Mouse (Mus musculus) kidney, embryonic 16.5 days (tissue): ENCODE measurements at regions not wholly inside any gene's neighbourhood (a gene's known extent, or its start where the extent isn't known, plus 50 kb on each side); places are given as distances from the start of the nearest gene placed in this dataset.

Source experiments
- ATAC-seq: fragments of 200-750 bp; cut with Nextera tagmentation; 2 replicates; pipeline ENCODE4 v1.8.0; 2017; ENCODE audit warnings: moderate TSS enrichment; ENCODE audit not compliant: low FRiP score, low TSS enrichment
- H3K27ac ChIP-seq: fragments of 300-500 bp; sonication (generic); 2 replicates; pipeline ENCODE4 v1.5.1; 2014; ENCODE audit warnings: low read length
- H3K27me3 ChIP-seq: fragments of 300-500 bp; sonication (generic); 2 replicates; pipeline ENCODE4 v1.6.1; 2014; ENCODE audit warnings: low read length, control low read depth, mixed read lengths; ENCODE audit not compliant: insufficient read depth
- H3K36me3 ChIP-seq: fragments of 300-500 bp; sonication (generic); 2 replicates; pipeline ENCODE4 v1.6.1; 2014; ENCODE audit warnings: low read length, control low read depth, mixed read lengths; ENCODE audit not compliant: insufficient read depth
- H3K4me1 ChIP-seq: fragments of 300-500 bp; sonication (generic); 2 replicates; pipeline ENCODE4 v1.6.1; 2014; ENCODE audit warnings: low read length, control low read depth, mixed read lengths; ENCODE audit not compliant: insufficient read depth
- H3K4me2 ChIP-seq: fragments of 300-500 bp; sonication (generic); replicated peaks from 2 replicates; pipeline ENCODE4 v1.6.1; 2014; ENCODE audit warnings: low read depth, low read length
- H3K4me3 ChIP-seq: fragments of 300-500 bp; sonication (generic); 2 replicates; pipeline ENCODE4 v1.5.1; 2014; ENCODE audit warnings: mild to moderate bottlenecking, low read length
- H3K9ac ChIP-seq: fragments of 300-500 bp; sonication (generic); replicated peaks from 2 replicates; pipeline ENCODE4 v1.6.1; 2014; ENCODE audit warnings: low read length
- H3K9me3 ChIP-seq: fragments of 300-500 bp; sonication (generic); 2 replicates; pipeline ENCODE4 v1.6.1; 2016; ENCODE audit warnings: low read length, control low read depth
- WGBS: fragments of 180-500 bp; shearing (Covaris S2); extraction: QIAGEN DNeasy Blood & Tissue Kit; methylation state at CpG from one replicate; pipeline ENCODE4 v1.1.7; 2014; 5-methylcytosine and 5-hydroxymethylcytosine counted together

DNA sequence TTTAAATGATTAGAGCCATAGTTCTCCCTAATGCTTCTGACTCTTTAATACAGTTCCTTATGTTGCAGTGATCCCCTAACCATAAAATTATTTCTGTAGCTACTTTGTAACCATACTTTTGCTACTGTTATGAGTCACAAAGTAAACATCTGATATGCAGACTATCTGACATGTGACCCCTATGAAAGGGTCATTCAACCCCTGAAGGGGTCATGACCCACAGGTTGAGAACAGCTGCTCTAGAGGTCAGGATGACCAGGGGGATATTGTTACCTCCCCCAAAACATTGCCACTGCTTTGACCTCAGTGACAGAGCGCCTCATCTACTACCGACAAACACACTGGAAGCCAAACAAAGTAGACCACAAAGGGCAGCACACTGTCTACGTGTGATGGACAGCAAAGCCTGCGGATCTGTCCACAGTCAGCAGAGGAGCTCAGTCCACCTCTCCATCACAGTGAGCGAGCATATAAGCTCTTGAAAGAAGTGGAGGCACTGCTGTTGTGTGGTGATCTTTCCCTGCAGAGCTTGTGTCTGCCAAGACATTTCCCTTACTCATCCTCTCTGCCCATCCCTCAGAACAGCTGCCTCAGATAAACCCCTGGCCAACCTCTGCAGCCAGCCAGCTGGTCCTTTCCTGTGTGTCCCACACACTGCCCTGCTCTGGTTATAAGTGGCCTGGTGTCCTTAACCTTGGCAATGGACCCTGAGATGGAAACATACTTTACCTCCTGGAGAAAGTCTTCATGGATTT lies 136.0 kb downstream of the Ets2 start:
- no peaks in the 10 kb centered on the region for H3K36me3 ChIP-seq
- peaks cover 23% of the 10 kb centered on the region for H3K4me1 ChIP-seq
- no peak overlapping the region for H3K9ac ChIP-seq
- 72% methylated on average over 5 of the region's 5 CpGs for WGBS
- no peak overlapping the region for H3K4me3 ChIP-seq
- H3K27me3 ChIP-seq = no peaks in the 10 kb centered on the region
- ATAC-seq = no peak
- H3K27ac ChIP-seq = no peak overlapping the region
- H3K4me2 ChIP-seq = no peak overlapping the region
- H3K9me3 ChIP-seq = no peaks in the 10 kb centered on the region

GRCm38 (mm10) chr16:95835941-95836340 lies 134.1 kb downstream of the Ets2 start:
- Histone ChIP-seq H3K27ac (no peak overlapping the region), H3K4me2 (no peak overlapping the region), H3K4me1 (peaks cover 42% of the 10 kb centered on the region), H3K9ac (no peak overlapping the region), H3K9me3 (no peaks in the 10 kb centered on the region), H3K4me3 (no peak overlapping the region), H3K27me3 (no peaks in the 10 kb centered on the region), H3K36me3 (no peaks in the 10 kb centered on the region)
- ATAC-seq = no peak
- 90% methylated on average over 1 of the region's 1 CpGs for WGBS

DNA sequence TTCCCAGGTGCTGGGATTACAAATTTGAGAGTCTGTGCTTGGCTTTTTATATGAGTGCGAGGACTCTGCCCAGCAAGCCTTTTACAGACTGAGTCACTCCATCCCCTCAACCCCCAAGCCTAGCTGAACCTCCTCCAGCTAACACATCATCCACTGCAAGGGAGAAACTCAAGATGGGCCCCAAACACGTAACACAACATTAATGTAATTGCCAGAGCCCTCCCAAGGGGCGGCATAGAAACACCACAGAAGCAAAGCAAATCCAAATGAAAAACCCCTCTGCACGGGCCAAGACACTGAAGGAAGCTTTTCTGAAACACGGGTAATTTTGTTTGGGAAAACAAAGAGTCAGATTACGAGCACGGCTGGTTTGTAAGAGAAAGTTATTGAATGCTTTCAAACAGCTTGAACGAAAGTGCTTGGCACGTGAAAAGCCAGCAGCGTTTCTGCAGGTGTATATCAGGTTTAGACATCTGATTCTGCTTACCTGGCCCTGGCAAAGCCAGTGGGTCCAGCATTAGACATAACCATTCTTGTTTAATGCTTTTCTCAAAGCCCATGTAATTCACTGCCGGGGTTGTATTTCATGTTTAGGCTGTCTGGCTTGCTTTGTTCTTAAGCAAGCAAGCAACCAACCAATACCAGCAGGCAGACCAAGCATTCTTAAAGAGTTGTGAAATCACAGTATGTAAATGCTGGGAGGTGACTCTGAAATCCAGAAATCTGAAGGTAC lies 132.8 kb downstream of the Ets2 start:
- Histone ChIP-seq H3K9me3 (no peaks in the 10 kb centered on the region), H3K4me3 (no peak overlapping the region), H3K27ac (peak overlapping the region; percentile 37), H3K27me3 (no peaks in the 10 kb centered on the region), H3K9ac (no peak overlapping the region), H3K4me1 (peaks cover 42% of the 10 kb centered on the region), H3K36me3 (no peaks in the 10 kb centered on the region), H3K4me2 (no peak overlapping the region)
- WGBS = 20% methylated on average over 11 of the region's 11 CpGs
- no peak for ATAC-seq

DNA sequence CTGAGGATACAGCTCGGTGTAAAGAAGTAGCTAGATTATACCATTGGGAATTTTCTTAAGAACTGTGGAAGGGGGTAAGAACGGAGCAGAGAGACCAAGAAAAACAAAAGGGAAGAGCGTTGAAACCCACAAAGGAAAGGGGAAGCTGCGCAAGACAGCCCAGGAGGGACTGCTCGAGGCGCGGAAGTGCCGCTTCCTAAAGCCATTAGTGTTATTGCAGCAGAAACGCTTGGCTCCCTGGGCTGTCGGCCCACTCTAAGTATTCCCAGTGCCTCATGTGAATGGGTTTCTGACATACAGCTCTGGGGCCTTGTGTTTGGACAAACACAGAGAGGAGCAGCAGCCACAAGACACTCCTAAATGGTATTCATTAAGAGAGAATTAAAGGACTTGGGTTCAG lies 131.6 kb downstream of the Ets2 start:
- Histone ChIP-seq H3K9ac (no peak overlapping the region), H3K4me2 (no peak overlapping the region), H3K36me3 (no peaks in the 10 kb centered on the region), H3K9me3 (no peaks in the 10 kb centered on the region), H3K4me3 (no peak overlapping the region), H3K4me1 (peaks cover 42% of the 10 kb centered on the region), H3K27me3 (no peaks in the 10 kb centered on the region), H3K27ac (peak overlapping the region; percentile 88)
- no peak for ATAC-seq
- WGBS = 41% methylated on average over 10 of the region's 10 CpGs

DNA sequence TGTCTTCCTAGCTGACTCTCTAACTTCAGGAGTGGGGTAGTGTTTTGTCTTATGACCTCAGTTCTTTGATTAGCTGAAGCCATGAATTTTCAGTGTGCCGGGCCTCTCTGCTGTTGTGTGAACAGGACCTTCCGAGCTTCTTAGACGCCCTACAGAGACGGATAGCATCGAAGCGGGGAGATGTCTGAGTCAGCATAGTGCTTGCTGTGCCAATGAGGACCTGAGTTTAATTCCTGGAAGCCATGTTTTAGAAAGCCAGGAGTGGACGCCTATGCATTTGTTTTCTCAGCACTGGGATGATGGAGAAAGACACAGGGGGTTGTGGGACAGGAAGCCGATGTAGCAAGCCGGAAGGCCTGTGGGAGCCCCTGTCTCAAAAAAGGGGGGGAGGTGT lies 130.5 kb downstream of the Ets2 start:
- H3K9ac ChIP-seq = no peak overlapping the region
- no peak for ATAC-seq
- no peak overlapping the region for H3K4me2 ChIP-seq
- no peaks in the 10 kb centered on the region for H3K9me3 ChIP-seq
- no peak overlapping the region for H3K4me3 ChIP-seq
- H3K27ac ChIP-seq = peak overlapping the region; percentile 88
- no peaks in the 10 kb centered on the region for H3K27me3 ChIP-seq
- no peaks in the 10 kb centered on the region for H3K36me3 ChIP-seq
- H3K4me1 ChIP-seq = peaks cover 42% of the 10 kb centered on the region
- 34% methylated on average over 9 of the region's 9 CpGs for WGBS

GRCm38 (mm10) chr16:95831566-95832345 lies 129.9 kb downstream of the Ets2 start:
- Histone ChIP-seq H3K9me3 (no peaks in the 10 kb centered on the region), H3K4me3 (no peak overlapping the region), H3K27ac (peak overlapping the region; percentile 88), H3K4me1 (peaks cover 42% of the 10 kb centered on the region), H3K27me3 (no peaks in the 10 kb centered on the region), H3K9ac (no peak overlapping the region), H3K4me2 (no peak overlapping the region), H3K36me3 (no peaks in the 10 kb centered on the region)
- ATAC-seq = peak; percentile 71
- WGBS = 14% methylated on average over 11 of the region's 11 CpGs

DNA sequence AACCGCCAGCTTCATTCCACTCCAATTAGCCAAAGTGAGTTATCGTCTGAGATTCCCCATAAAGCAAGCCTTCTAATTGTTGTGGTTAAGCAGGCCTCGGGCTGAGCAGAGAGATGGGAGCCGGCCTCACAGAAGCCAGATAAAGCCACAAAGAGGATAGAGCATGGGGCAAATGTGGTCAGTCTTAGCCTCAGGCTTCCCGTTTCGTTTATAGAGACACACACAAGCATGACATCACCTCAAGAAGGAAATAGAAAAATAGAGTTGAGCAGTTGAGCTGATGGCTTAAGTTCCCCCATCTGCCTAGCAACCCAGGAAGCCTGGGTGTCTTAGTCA lies 125.5 kb downstream of the Ets2 start:
- H3K4me3 ChIP-seq = no peak overlapping the region

GRCm38 (mm10) chr16:95826681-95827401 lies 125.0 kb downstream of the Ets2 start:
- H3K4me1 ChIP-seq = peaks cover 42% of the 10 kb centered on the region
- 46% methylated on average over 5 of the region's 5 CpGs for WGBS
- H3K9ac ChIP-seq = no peak overlapping the region
- peak; percentile 64 for ATAC-seq
- H3K27ac ChIP-seq = peak overlapping the region; percentile 65
- no peaks in the 10 kb centered on the region for H3K27me3 ChIP-seq
- no peaks in the 10 kb centered on the region for H3K9me3 ChIP-seq
- H3K36me3 ChIP-seq = no peaks in the 10 kb centered on the region
- no peak overlapping the region for H3K4me3 ChIP-seq
- H3K4me2 ChIP-seq = no peak overlapping the region

More for the DNA sequence above, 125.5 kb downstream of the Ets2 start:
- no peaks in the 10 kb centered on the region for H3K9me3 ChIP-seq
- ATAC-seq = no peak
- H3K4me1 ChIP-seq = peaks cover 47% of the 10 kb centered on the region
- no peak overlapping the region for H3K4me2 ChIP-seq
- no peaks in the 10 kb centered on the region for H3K27me3 ChIP-seq
- H3K36me3 ChIP-seq = no peaks in the 10 kb centered on the region
- WGBS = 59% methylated on average over 6 of the region's 6 CpGs
- peak overlapping the region; percentile 65; the same call in 1 of the 2 replicates for H3K27ac ChIP-seq
- H3K9ac ChIP-seq = no peak overlapping the region

GRCm38 (mm10) chr16:95825723-95826122 lies 123.8 kb downstream of the Ets2 start:
- ATAC-seq = no peak
- 22% methylated on average over 5 of the region's 5 CpGs for WGBS
- H3K27me3 ChIP-seq = no peaks in the 10 kb centered on the region

More at GRCm38 (mm10) chr16:95825723-95826122, 123.8 kb downstream of the Ets2 start:
- Histone ChIP-seq H3K4me3 (no peak overlapping the region), H3K27ac (peak overlapping the region; percentile 91), H3K9ac (no peak overlapping the region), H3K4me1 (peaks cover 34% of the 10 kb centered on the region), H3K4me2 (no peak overlapping the region), H3K9me3 (no peaks in the 10 kb centered on the region), H3K36me3 (no peaks in the 10 kb centered on the region)
